Mouse (Mus musculus): ENCODE data around the gene Wfikkn1. TPM values are rescaled to one million over a fixed set of nuclear protein-coding genes. Genes with fewer than 3 reads are reported as not detected.

The Wfikkn1 gene
- polyA plus RNA-seq, 1 experiment from 2014 or later = 0.36 TPM

- ATAC-seq = peak; percentile 14; the same call in 1 of the 2 replicates
- H3K36me3 ChIP-seq = no peaks in the 10 kb centered on the region
- peak overlapping the region; percentile 95 for H3K4me2 ChIP-seq (replicated peaks)
- 9% methylated on average over 6 of the region's 6 CpGs for WGBS
- peak overlapping the region; percentile 69 for H3K4me3 ChIP-seq (replicated peaks)
- H3K9ac ChIP-seq = peak overlapping the region; percentile 77
- no peaks in the 10 kb centered on the region for H3K27me3 ChIP-seq (replicated peaks)
- no peaks in the 10 kb centered on the region for H3K9me3 ChIP-seq
- H3K27ac ChIP-seq = peak overlapping the region; percentile 81
- H3K4me1 ChIP-seq (replicated peaks) = peaks cover 22% of the 10 kb centered on the region
Observed at GRCm38 (mm10) chr17:25861704-25862612, 18.7 kb downstream of the Wfikkn1 start.

- Histone ChIP-seq H3K27ac (peak within 1 kb of the TSS; percentile 81), H3K9ac (peak within 1 kb of the TSS; percentile 77), H3K4me1 (replicated peaks) (peaks cover 19% of the 10 kb centered on the region), H3K9me3 (no peaks in the 10 kb centered on the region), H3K4me3 (replicated peaks) (peak within 1 kb of the TSS; percentile 69), H3K36me3 (no peaks in the 10 kb centered on the region), H3K27me3 (replicated peaks) (no peaks in the 10 kb centered on the region), H3K4me2 (replicated peaks) (peak within 1 kb of the TSS; percentile 95)
- peak; percentile 94 for ATAC-seq
- 2% methylated on average over 65 of the region's 65 CpGs for WGBS
Observed at GRCm38 (mm10) chr17:25860832-25861703, 19.6 kb downstream of the Wfikkn1 start, which contains the start of gene Wdr90. TSS of gene Wdr90 (minus strand) at chr17:25861501.

GRCm38 (mm10) chr17:25860229-25860628 lies 20.4 kb downstream of the Wfikkn1 start:
- H3K4me1 ChIP-seq (replicated peaks) = peaks cover 19% of the 10 kb centered on the region
- H3K9me3 ChIP-seq = no peaks in the 10 kb centered on the region
- H3K27me3 ChIP-seq (replicated peaks) = no peaks in the 10 kb centered on the region
- ATAC-seq = no peak
- H3K27ac ChIP-seq = no peak overlapping the region
- peak overlapping the region; percentile 95 for H3K4me2 ChIP-seq (replicated peaks)
- H3K36me3 ChIP-seq = no peaks in the 10 kb centered on the region
- H3K4me3 ChIP-seq (replicated peaks) = peak overlapping the region; percentile 69
- WGBS = 89% methylated on average over 6 of the region's 6 CpGs
- peak overlapping the region; percentile 77; the same call in 1 of the 2 replicates for H3K9ac ChIP-seq

- peaks cover 16% of the 10 kb centered on the region for H3K36me3 ChIP-seq
Observed at GRCm38 (mm10) chr17:25844396-25844901, 36.2 kb downstream of the Wfikkn1 start, which contains the start of gene Rhot2. TSS of gene Rhot2 (minus strand) at chr17:25844851.

GRCm38 (mm10) chr17:25843636-25844395 lies 36.8 kb downstream of the Wfikkn1 start:
- Histone ChIP-seq H3K27ac (peak overlapping the region; percentile 80), H3K36me3 (peaks cover 21% of the 10 kb centered on the region), H3K9me3 (no peaks in the 10 kb centered on the region), H3K4me3 (replicated peaks) (peak overlapping the region; percentile 82), H3K4me2 (replicated peaks) (peak overlapping the region; percentile 81), H3K27me3 (replicated peaks) (no peaks in the 10 kb centered on the region), H3K9ac (peak overlapping the region; percentile 90), H3K4me1 (replicated peaks) (peaks cover 31% of the 10 kb centered on the region)
- peak; percentile 57 for ATAC-seq
- 2% methylated on average over 38 of the region's 38 CpGs for WGBS

More at GRCm38 (mm10) chr17:25844396-25844901, 36.2 kb downstream of the Wfikkn1 start, which contains the start of gene Rhot2:
- ATAC-seq = peak; percentile 96
- under 1% methylated on average over 21 of the region's 21 CpGs for WGBS
- H3K4me1 ChIP-seq (replicated peaks) = peaks cover 26% of the 10 kb centered on the region
- H3K9me3 ChIP-seq = no peaks in the 10 kb centered on the region
- peak within 1 kb of the TSS; percentile 80 for H3K27ac ChIP-seq
- H3K4me3 ChIP-seq (replicated peaks) = peak within 1 kb of the TSS; percentile 82
- H3K9ac ChIP-seq = peak within 1 kb of the TSS; percentile 90
- peak within 1 kb of the TSS; percentile 81 for H3K4me2 ChIP-seq (replicated peaks)
- no peaks in the 10 kb centered on the region for H3K27me3 ChIP-seq (replicated peaks)

- WGBS = 86% methylated on average over 4 of the region's 4 CpGs
- Histone ChIP-seq H3K4me1 (replicated peaks) (peaks cover 31% of the 10 kb centered on the region), H3K4me2 (replicated peaks) (peak overlapping the region; percentile 81), H3K36me3 (peaks cover 21% of the 10 kb centered on the region), H3K27ac (no peak overlapping the region), H3K9ac (peak overlapping the region; percentile 90), H3K27me3 (replicated peaks) (no peaks in the 10 kb centered on the region), H3K9me3 (no peaks in the 10 kb centered on the region), H3K4me3 (replicated peaks) (peak overlapping the region; percentile 82)
- no peak for ATAC-seq
Observed at GRCm38 (mm10) chr17:25843122-25843521, 37.5 kb downstream of the Wfikkn1 start.

- no peak for ATAC-seq
- peaks cover 36% of the 10 kb centered on the region for H3K4me1 ChIP-seq (replicated peaks)
- H3K36me3 ChIP-seq = peaks cover 21% of the 10 kb centered on the region
- WGBS = 83% methylated on average over 3 of the region's 3 CpGs
- H3K27me3 ChIP-seq (replicated peaks) = no peaks in the 10 kb centered on the region
- H3K4me2 ChIP-seq (replicated peaks) = no peak overlapping the region
- H3K27ac ChIP-seq = no peak overlapping the region
- H3K9ac ChIP-seq = no peak overlapping the region
- no peak overlapping the region for H3K4me3 ChIP-seq (replicated peaks)
- no peaks in the 10 kb centered on the region for H3K9me3 ChIP-seq
Observed at GRCm38 (mm10) chr17:25842509-25842908, 38.1 kb downstream of the Wfikkn1 start.

GRCm38 (mm10) chr17:25841117-25841880 lies 39.4 kb downstream of the Wfikkn1 start, which contains the start of gene Gm20683:
TSS of gene Gm20683 (minus strand) at chr17:25841763.
- no peaks in the 10 kb centered on the region for H3K27me3 ChIP-seq (replicated peaks)
- peaks cover 47% of the 10 kb centered on the region for H3K4me1 ChIP-seq (replicated peaks)
- no peak within 1 kb of the TSS for H3K4me3 ChIP-seq (replicated peaks)
- no peaks in the 10 kb centered on the region for H3K9me3 ChIP-seq
- no peak within 1 kb of the TSS for H3K27ac ChIP-seq
- no peak within 1 kb of the TSS for H3K9ac ChIP-seq
- WGBS = 93% methylated on average over 22 of the region's 22 CpGs
- no peak for ATAC-seq
- no peak within 1 kb of the TSS for H3K4me2 ChIP-seq (replicated peaks)
- H3K36me3 ChIP-seq = peaks cover 21% of the 10 kb centered on the region

GRCm38 (mm10) chr17:25840519-25840918 lies 40.1 kb downstream of the Wfikkn1 start:
- Histone ChIP-seq H3K27ac (no peak overlapping the region), H3K4me2 (replicated peaks) (no peak overlapping the region), H3K9ac (no peak overlapping the region), H3K9me3 (no peaks in the 10 kb centered on the region), H3K4me1 (replicated peaks) (peaks cover 54% of the 10 kb centered on the region), H3K4me3 (replicated peaks) (no peak overlapping the region), H3K36me3 (peaks cover 21% of the 10 kb centered on the region), H3K27me3 (replicated peaks) (no peaks in the 10 kb centered on the region)
- 96% methylated on average over 6 of the region's 6 CpGs for WGBS
- ATAC-seq = no peak

GRCm38 (mm10) chr17:25839455-25840235 lies 41.0 kb downstream of the Wfikkn1 start:
- Histone ChIP-seq H3K27ac (no peak overlapping the region), H3K9me3 (no peaks in the 10 kb centered on the region), H3K9ac (no peak overlapping the region), H3K4me1 (replicated peaks) (peaks cover 57% of the 10 kb centered on the region), H3K4me2 (replicated peaks) (peak overlapping the region; percentile 14; the same call in 1 of the 2 replicates), H3K27me3 (replicated peaks) (no peaks in the 10 kb centered on the region), H3K36me3 (peaks cover 21% of the 10 kb centered on the region), H3K4me3 (replicated peaks) (no peak overlapping the region)
- peak; percentile 33; the same call in 1 of the 2 replicates for ATAC-seq
- 83% methylated on average over 14 of the region's 14 CpGs for WGBS
